Mouse (Mus musculus) E14TG2a.4 (cell line): Measurements from ENCODE around the gene 4921517D22Rik.

Experiments used
- CTCF ChIP-seq: conservative IDR thresholded peaks from 2 replicates; pipeline ENCODE4 v1.5.1; 2014; ENCODE audit warnings: low read length
- NANOG ChIP-seq: IDR thresholded peaks from 2 replicates; pipeline ENCODE4 v1.6.1; 2014; ENCODE audit warnings: borderline replicate concordance, low read length, mixed read lengths

DNA sequence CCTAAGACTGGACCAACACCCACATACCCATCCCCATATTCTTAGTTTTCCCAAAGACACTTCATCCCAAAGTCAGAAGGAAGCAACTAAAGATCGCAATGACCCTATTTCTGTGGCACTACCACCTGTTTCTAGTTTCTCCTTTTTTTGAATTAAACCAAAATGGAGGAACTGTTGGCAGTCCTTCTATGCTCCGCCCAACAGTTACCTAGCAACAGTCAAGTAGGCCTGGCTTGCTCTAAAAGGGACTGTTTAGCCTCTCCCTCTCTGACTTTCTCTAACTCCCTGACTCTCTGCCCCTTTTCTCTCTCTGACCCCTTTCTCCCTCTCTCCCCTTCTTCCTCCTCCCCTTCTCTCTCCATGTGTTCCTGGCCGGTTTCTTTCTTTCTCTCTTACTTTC, 8.7 kb downstream of the 4921517D22Rik start:
- TF ChIP-seq CTCF: no peak
- TF ChIP-seq NANOG: no peak
